Mouse (Mus musculus) adrenal gland, postnatal 25 days (tissue): Measurements from ENCODE around the gene Ccdc51. TPM values are rescaled to one million over a fixed set of nuclear protein-coding genes. Genes with fewer than 3 reads are reported as not detected.
"Not testable (repeated sequence)": the region's sequence is repeated elsewhere in the genome, so short reads cannot be mapped to it uniquely, and the experiment has no call there.

Experiments used
- DNase-seq: peaks from one replicate; pipeline ENCODE4 v3.0.0; 2021; ENCODE audit warnings: mixed read lengths
- total RNA-seq: library from RNA; stranded (reverse); gene quantifications from 2 replicates; pipeline ENCODE4 v1.2.3, GENCODE M21; 2021

Gene Ccdc51
- total RNA-seq, 1 experiment from 2014 or later = 21.0 TPM

DNA sequence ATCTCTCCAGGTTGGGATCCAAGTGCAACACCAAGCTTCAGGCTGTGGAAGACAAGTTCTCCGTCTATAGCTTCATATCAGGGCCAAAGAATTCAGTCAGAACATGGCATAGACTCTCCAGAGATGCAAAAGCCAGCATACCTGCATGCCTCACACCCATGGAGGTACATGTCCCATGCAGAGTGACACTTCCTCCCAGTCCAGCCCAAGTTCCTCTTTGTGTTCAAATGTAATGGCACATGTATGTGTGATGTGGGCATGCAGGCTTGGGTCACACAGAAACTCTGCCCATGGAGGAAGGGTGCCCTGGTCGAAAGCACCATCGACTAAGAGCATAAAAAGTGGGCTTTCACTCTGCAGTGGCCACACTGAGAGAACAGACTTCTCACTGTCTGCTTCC, 41.9 kb downstream of the Ccdc51 start:
- DNase-seq = no peak

DNA sequence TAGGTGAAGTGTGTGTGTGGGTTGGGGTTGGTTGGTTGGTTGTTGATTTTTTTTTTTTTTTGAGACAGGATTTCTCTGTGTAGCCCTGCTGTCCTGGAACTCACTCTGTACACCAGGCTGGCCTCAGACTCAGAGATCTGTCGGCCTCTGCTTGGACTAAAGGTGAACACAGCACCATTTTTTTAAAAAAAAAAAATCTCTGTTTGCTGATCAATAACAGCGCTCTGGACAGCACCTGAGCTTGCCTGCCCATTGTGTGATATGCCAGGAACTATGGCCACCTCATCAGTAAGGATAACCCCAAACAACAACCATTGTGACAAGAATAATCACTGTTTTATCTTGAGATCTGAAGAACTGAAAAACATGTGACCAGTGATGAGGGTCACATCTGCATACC, 42.8 kb downstream of the Ccdc51 start:
- no peak for DNase-seq

DNA sequence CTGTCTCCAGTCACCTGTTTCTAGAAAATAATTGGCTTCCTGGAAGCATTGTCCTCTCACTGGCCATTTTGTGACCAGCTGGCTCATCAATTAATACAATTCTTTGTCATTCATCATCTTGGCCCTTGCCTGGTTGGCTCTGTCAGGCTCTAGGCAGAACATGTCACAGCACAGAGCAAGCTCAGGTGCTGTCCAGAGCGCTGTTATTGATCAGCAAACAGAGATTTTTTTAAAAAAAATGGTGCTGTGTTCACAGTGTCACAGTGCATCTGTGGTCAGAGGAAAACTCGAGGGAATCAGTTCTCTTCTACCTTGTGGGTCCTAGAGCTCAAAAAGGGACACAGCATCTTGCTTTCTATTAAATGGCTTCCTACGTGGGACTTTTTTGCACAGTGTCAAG, 43.2 kb downstream of the Ccdc51 start:
- DNase-seq = no peak

- no peak for DNase-seq
Measured at GRCm38 (mm10) chr9:109127076-109127475, 44.8 kb downstream of the Ccdc51 start.

- DNase-seq = peak; percentile 53
Measured at GRCm38 (mm10) chr9:109128211-109128610, 45.9 kb downstream of the Ccdc51 start.

- no peak for DNase-seq
Measured at GRCm38 (mm10) chr9:109130076-109130475, 47.8 kb downstream of the Ccdc51 start.

DNA sequence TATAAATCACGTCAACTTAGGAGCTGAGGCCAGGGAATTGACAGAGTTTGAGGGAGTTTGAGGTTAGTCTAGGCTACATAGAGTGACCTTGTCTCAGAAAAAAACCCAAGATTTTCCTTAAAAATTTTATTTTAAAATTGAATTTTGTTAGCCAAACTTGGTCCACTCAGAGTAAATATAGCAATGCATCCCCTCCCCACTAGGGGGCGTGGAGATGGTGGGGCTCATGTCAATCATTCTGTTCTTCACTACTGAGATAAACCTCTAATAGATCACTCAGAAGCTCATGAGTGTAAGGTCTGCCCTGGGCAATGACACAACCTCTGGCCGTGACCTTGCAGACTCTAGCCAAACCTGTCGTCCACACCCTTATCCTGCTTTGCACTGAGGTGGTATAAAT, 58.1 kb downstream of the Ccdc51 start:
- DNase-seq = not testable (repeated sequence)

Other genes with a start within 250 kb of the Ccdc51 start
- 10.3 and 16.4 TPM in 2 replicates for gene Slc26a6, start 229.2 kb upstream of the Ccdc51 start, total RNA-seq
- gene Tmem89, start 167.9 kb upstream of the Ccdc51 start, total RNA-seq = not detected in 2 replicates
- 577 and 589 TPM in 2 replicates for gene Uqcrc1, start 145.9 kb upstream of the Ccdc51 start, total RNA-seq
- gene Col7a1, start 128.9 kb upstream of the Ccdc51 start, total RNA-seq = 3.5 and 6.3 TPM in 2 replicates
- gene Ucn2, start 96.5 kb upstream of the Ccdc51 start, total RNA-seq = 0.82 TPM in 1 of 2 replicates, not detected in the other
- 4.5 and 6.5 TPM in 2 replicates for gene Pfkfb4, start 90.7 kb upstream of the Ccdc51 start, total RNA-seq
- 119 TPM in 2 replicates for gene Shisa5, start 43.9 kb upstream of the Ccdc51 start, total RNA-seq
- 18.8 and 23.3 TPM in 2 replicates for gene Trex1, start 22.8 kb upstream of the Ccdc51 start, total RNA-seq
- gene Atrip, start 8.4 kb upstream of the Ccdc51 start, total RNA-seq = 18.1 and 20.5 TPM in 2 replicates
- gene Tma7, start 94 bp downstream of the Ccdc51 start, total RNA-seq = 370 and 418 TPM in 2 replicates
- 122 and 223 TPM in 2 replicates for gene Plxnb1, start 12.9 kb downstream of the Ccdc51 start, total RNA-seq
- gene Fbxw21, start 79.5 kb downstream of the Ccdc51 start, total RNA-seq = not detected in 2 replicates
- not detected in 2 replicates for gene Fbxw13, start 113.5 kb downstream of the Ccdc51 start, total RNA-seq
- gene Fbxw20, start 152.3 kb downstream of the Ccdc51 start, total RNA-seq = not detected in 2 replicates
- gene Fbxw14, start 205.2 kb downstream of the Ccdc51 start, total RNA-seq = not detected in 2 replicates